Mouse (Mus musculus): ENCODE results near the gene Qk.

Gene Qk

DNA sequence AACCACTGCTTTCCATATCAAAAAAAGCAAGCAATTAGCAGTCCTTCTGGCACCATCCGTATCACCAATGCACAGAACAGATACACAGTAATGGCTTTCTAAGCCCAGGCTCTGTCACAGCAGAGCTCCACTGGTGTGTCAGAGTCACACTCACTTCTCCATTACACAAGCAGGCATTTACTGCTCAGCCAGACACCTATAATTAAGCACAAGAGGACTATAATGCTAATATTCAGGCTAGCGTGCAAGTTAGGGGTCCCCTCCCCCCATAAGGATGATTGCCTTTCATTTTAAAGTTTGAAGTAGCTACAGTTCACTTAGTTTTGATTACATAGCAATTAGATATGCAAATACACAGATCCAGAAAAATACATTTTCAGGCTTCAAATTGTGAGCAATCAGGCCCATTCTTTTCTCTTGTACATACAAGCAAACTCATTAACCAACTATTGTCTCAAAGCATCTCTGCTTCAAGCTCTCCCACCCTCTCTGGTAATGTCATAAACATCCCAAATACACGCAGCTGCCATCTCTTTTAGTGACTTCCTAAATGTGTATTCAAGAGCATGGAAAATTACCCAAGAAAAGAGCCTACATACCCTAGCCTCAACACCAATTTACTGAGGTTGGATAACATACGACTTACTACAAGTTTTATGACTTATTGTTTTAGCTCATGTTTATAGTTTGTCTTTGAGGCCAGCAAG, 68.2 kb downstream of the Qk start:
- no peak for DNase-seq (ENCODE audit: extremely low spot score)

GRCm38 (mm10) chr17:10240081-10240480, 79.6 kb downstream of the Qk start:
- DNase-seq (ENCODE audit: extremely low spot score) = no peak

GRCm38 (mm10) chr17:10236595-10236994, 83.1 kb downstream of the Qk start:
- no peak for DNase-seq (ENCODE audit: extremely low spot score)

- DNase-seq (ENCODE audit: extremely low spot score) = no peak
Observed at GRCm38 (mm10) chr17:10232406-10232805, 87.2 kb downstream of the Qk start.

DNA sequence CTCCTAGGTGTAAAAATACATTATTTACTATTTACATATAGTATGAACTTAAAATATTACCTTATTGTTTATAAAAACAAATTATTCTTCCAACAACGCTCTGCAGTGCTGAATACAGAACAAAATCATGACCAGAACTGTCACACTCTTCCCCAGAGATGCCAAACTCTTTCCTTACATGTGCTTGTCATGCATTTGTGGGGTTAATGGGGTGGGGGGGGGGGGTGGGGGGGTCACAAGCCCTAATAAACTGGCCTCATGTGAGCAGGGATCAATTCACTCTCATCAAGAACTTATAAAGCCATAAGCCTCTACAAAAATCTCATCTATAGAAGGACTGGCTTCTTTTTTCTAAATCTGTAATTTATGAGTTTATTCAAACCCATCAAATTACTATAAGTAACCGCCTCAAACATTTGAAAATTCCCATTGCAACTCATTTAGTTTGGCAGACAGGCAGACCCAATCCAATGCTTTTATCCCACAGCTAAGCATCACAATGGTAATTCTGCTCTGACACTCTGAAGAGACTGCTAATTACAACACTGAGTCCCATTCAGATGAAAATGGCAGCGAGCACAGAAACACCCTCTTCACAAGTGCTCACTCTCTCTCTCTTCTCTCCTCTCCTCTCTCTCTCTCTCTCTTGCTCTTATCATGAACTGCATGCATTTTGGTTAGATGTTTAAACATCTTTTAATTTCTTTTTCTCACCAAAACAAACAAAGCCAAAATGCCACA, 91.7 kb downstream of the Qk start:
- no peak for DNase-seq (ENCODE audit: extremely low spot score)

DNA sequence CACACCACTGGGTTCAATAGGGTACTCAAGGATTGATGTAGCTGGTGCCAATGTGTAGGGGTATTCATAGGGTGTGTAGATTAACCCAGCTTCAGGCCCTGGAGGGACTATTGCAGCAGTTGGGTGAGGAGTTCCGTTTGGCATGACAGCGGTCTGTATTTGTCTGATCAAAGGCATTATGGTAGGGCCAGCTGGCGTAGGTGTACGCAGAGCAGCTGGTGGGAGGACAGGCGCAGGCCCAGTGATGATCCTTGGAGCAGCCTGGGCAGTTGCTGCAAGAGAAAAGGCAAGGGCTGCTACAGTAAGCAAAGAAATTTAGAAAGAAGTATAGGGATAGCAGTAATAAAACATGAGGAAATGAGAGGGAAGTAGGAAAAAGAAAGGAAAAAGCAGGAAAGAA, 103.5 kb downstream of the Qk start:
- no peak for DNase-seq (ENCODE audit: extremely low spot score)

DNA sequence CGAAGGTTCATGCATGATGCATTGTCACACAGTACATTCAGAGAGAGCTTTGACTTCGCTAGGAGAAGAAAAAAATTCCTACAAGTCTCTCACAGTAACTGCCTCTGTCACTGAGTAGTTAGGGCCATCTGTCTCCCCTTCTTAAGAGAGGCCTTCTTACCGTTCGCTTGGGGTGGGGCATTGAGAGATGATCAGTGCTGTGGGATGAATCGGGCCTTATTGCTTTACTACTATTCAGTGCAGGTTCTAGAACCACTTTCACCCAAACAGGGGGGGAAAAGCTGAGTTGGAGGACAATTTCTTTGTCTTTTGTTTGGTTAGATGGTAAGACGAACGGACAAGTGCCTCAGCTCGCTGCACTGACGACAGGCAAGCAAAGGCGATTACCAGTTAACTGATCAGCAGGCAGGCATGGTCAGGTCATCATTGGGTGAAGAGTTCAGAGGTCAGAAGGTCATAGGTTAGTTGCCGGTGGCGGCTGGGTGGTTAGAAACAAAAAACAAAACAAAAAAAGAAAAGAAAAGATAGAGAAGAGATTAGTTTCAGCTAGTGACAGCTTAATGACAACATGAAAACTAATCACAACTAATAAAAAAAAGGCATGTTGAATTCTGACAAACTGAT, 110.4 kb downstream of the Qk start:
- peak; percentile 81 for DNase-seq (ENCODE audit: extremely low spot score)

DNA sequence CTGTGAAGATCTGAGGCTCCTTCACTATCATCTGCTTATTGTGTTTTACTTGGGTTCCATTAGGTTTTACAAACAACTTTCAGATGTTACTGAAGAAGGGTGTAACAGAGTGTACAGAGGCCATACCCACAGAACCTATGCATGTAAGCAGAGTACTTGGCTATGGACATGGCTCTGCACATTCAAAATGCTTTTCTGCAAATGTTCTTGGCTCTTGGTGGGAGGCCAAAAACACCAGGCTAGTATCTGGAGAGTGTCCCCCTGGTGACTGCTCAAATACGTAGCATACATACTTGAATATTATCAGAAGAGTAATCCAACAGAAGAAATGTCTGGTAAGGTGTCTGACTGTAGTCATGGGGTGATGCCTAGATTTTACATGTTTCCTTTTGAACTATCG, 121.0 kb downstream of the Qk start:
- no peak for DNase-seq (ENCODE audit: extremely low spot score)

DNA sequence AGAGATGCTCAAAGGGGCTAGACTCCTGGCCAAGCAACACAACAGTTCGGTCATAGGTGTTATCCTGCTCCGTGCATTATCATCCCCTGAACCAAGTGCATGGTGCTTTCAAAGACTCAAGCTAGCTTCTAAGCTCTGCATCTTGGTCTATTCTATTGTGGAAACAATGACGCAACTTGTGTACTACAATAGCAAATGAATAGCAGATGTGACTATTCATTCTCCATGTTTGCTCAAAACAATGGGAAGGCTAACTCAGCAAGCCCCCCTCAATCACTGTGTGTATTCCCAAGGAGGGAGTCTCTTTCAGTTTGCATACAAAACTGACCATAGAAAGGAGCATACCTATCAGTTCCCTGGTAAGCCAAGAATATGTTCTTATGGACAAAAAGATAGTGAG, 121.4 kb downstream of the Qk start:
- DNase-seq (ENCODE audit: extremely low spot score) = no peak

DNA sequence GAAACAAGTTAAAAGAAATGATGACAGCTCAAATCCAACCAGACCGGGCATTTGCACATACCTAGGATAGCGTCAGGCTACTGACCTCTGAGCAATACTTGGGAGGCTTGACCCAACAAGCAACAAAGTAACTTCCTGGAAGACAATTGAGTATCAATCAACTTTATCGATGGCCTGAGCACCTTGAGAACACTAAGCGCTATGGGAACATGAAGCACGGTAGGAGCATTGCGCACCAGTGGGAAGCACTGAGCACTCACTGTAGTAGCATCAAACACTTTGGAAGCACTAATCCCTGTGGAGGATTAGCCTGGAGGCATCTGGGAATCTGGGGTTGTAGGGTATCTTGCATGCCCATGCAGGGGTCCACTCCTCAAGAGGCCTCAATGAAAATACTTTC, 124.0 kb downstream of the Qk start:
- DNase-seq (ENCODE audit: extremely low spot score) = no peak

- DNase-seq (ENCODE audit: extremely low spot score) = no peak
Observed at GRCm38 (mm10) chr17:10190857-10191256, 128.8 kb downstream of the Qk start.

- DNase-seq (ENCODE audit: extremely low spot score) = no peak
Observed at GRCm38 (mm10) chr17:10188481-10188880, 131.2 kb downstream of the Qk start.

GRCm38 (mm10) chr17:10187431-10188020, 132.1 kb downstream of the Qk start:
- no peak for DNase-seq (ENCODE audit: extremely low spot score)

- no peak for DNase-seq (ENCODE audit: extremely low spot score)
Observed at GRCm38 (mm10) chr17:10181761-10182160, 137.9 kb downstream of the Qk start.

GRCm38 (mm10) chr17:10177096-10177495, 142.6 kb downstream of the Qk start:
- no peak for DNase-seq (ENCODE audit: extremely low spot score)

GRCm38 (mm10) chr17:10161258-10161657, 158.4 kb downstream of the Qk start:
- no peak for DNase-seq (ENCODE audit: extremely low spot score)

DNA sequence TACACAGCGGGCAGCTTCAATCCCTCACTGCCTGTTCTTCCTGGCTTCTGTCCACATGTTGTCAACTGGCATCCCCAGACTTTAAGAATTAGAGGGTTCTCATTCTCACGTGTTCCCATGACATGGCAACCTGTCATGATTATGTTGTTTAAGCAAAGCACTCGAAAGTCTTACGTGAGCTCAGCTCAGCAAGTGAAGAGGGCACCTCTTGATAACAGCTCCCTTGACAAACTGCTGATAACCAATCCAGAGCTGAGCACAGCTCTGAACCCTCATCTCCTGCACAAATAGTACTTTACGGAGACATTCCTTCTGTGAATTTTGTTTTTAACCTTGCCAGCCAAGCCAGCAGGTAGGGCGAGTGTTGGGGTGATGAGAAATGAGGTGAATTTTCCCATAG, 159.2 kb downstream of the Qk start:
- no peak for DNase-seq (ENCODE audit: extremely low spot score)

- DNase-seq (ENCODE audit: extremely low spot score) = no peak
Observed at GRCm38 (mm10) chr17:10152808-10153413, 166.7 kb downstream of the Qk start.
